15 mouse cellular contexts compared by ENCODE assay signal in genomic region chr1:52079724-52080367, GRCm38 (mm10). TPM values are rescaled to one million over a fixed set of nuclear protein-coding genes. Genes with fewer than 3 reads are reported as not detected.
DNase-seq lines count a peak whose midpoint lies in the region; ATAC-seq lines count a peak whose summit lies in the region.
"Had no signal": no experiment of that assay in that cellular context is flagged by ENCODE, and none has a peak within 500 bp of the region (broad histone marks: within the 10 kb centered on the region; RNA-seq: fewer than 3 reads in every experiment).

No protein-coding gene starts in this region.

- H3K4me1 ChIP-seq in forebrain, embryonic 14.5 days (ENCODE audit: control insufficient read depth, insufficient read depth, low read length), result peaks cover 15% of the 10 kb centered on the region
- peaks cover 8% of the 10 kb centered on the region for H3K4me1 ChIP-seq in limb, embryonic 12.5 days (replicated peaks)
- H3K4me1 ChIP-seq in intestine, embryonic 15.5 days (replicated peaks), result no peaks in the 10 kb centered on the region

- H3K9me3 ChIP-seq in forebrain, embryonic 14.5 days (replicated peaks; ENCODE audit: control insufficient read depth, low read length), result no peaks in the 10 kb centered on the region
- H3K9me3 ChIP-seq in limb, embryonic 12.5 days, result no peaks in the 10 kb centered on the region
- H3K9me3 ChIP-seq in intestine, embryonic 15.5 days, result no peaks in the 10 kb centered on the region
- H3K9me3 ChIP-seq: G1E had no signal

- DNase-seq in thymus, postnatal 4 days, result peak; percentile 20
- DNase-seq in thymus, adult 18-20 months, result no peak
- DNase-seq in forebrain, embryonic 14.5 days (ENCODE audit: low spot score), result peak; percentile 86
- no peak for DNase-seq in adrenal gland, postnatal 10 days
- DNase-seq in spleen, adult 18-20 months, result no peak
- no peak for DNase-seq in kidney, postnatal 4 days
- DNase-seq: cerebellum, adult 9-11 months; kidney, adult 18-20 months; lung, embryonic 14.5 days; right cerebral cortex, postnatal 4 days had no signal

- H3K36me3 ChIP-seq in forebrain, embryonic 14.5 days (ENCODE audit: control insufficient read depth, insufficient read depth, low read length), result no peaks in the 10 kb centered on the region
- no peaks in the 10 kb centered on the region for H3K36me3 ChIP-seq in limb, embryonic 12.5 days
- H3K36me3 ChIP-seq in intestine, embryonic 15.5 days, result no peaks in the 10 kb centered on the region
- H3K36me3 ChIP-seq: G1E; heart, embryonic 13.5 days had no signal

- peak overlapping the region; percentile 28 for H3K4me2 ChIP-seq in forebrain, embryonic 14.5 days (ENCODE audit: low read length)
- peak overlapping the region; percentile 13; the same call in 1 of the 2 replicates for H3K4me2 ChIP-seq in limb, embryonic 12.5 days
- H3K4me2 ChIP-seq in intestine, embryonic 15.5 days (replicated peaks), result no peak overlapping the region
- H3K4me2 ChIP-seq: heart, embryonic 13.5 days; lung, embryonic 14.5 days had no signal

- H3K9ac ChIP-seq in forebrain, embryonic 14.5 days (ENCODE audit: low read length), result no peak overlapping the region
- no peak overlapping the region for H3K9ac ChIP-seq in limb, embryonic 12.5 days (replicated peaks)
- no peak overlapping the region for H3K9ac ChIP-seq in intestine, embryonic 15.5 days
- H3K9ac ChIP-seq: heart, embryonic 13.5 days; lung, embryonic 14.5 days had no signal

- WGBS in forebrain, embryonic 14.5 days, result 1% methylated on average over 10 of the region's 10 CpGs
- WGBS in limb, embryonic 12.5 days, result 2% methylated on average over 10 of the region's 10 CpGs
- WGBS in intestine, embryonic 15.5 days, result 33% methylated on average over 10 of the region's 10 CpGs

- ATAC-seq in forebrain, embryonic 14.5 days, result peak; percentile 93
- no peak for ATAC-seq in limb, embryonic 12.5 days (ENCODE audit: insufficient number of reproducible peaks, insufficient read depth, low FRiP score, low TSS enrichment, low read depth)
- ATAC-seq in intestine, embryonic 15.5 days, result no peak

- H3K4me3 ChIP-seq in forebrain, embryonic 14.5 days (ENCODE audit: low read depth, low read length), result no peak overlapping the region
- no peak overlapping the region for H3K4me3 ChIP-seq in limb, embryonic 12.5 days (replicated peaks)
- no peak overlapping the region for H3K4me3 ChIP-seq in intestine, embryonic 15.5 days (replicated peaks)
- H3K4me3 ChIP-seq: heart, embryonic 13.5 days; myocyte had no signal

- H3K27ac ChIP-seq in forebrain, embryonic 14.5 days (ENCODE audit: low read depth, low read length), result peak overlapping the region; percentile 58; the same call in 1 of the 2 replicates
- no peak overlapping the region for H3K27ac ChIP-seq in limb, embryonic 12.5 days
- H3K27ac ChIP-seq in intestine, embryonic 15.5 days, result no peak overlapping the region
- H3K27ac ChIP-seq: heart, embryonic 13.5 days had no signal

- no peaks in the 10 kb centered on the region for H3K27me3 ChIP-seq in forebrain, embryonic 14.5 days (replicated peaks; ENCODE audit: control insufficient read depth, insufficient read depth, low read length)
- H3K27me3 ChIP-seq in limb, embryonic 12.5 days, result no peaks in the 10 kb centered on the region
- H3K27me3 ChIP-seq in intestine, embryonic 15.5 days (replicated peaks), result no peaks in the 10 kb centered on the region
- H3K27me3 ChIP-seq: heart, embryonic 13.5 days had no signal

RNA-seq across cellular contexts. Expression of gene Stat1, which starts 39.4 kb away (rescaled TPM):
- polyA plus RNA-seq in forebrain, embryonic 14.5 days (2014; fragmentation: Nextera tagmentation; extraction: Ambion mirVana), result 12.9 and 13.1 TPM in 2 replicates
- polyA plus RNA-seq in limb, embryonic 12.5 days (2016; fragmentation: Nextera tagmentation; extraction: Ambion mirVana), result 15.9 and 16.2 TPM in 2 replicates
- 28.3 and 29.2 TPM in 2 replicates for polyA plus RNA-seq in intestine, embryonic 15.5 days (2015; fragmentation: Nextera tagmentation; extraction: Ambion mirVana)
- total RNA-seq in adrenal gland, postnatal 10 days (2021), result 10 to 100 TPM; 42.6 to 52.4 TPM

Comparison
In these comparisons a context has a peak if more than half of its experiments do, and no peak if none do; other contexts are left out.
1. DNase-seq: peak in thymus, postnatal 4 days (single experiment) and forebrain, embryonic 14.5 days (single experiment); none in thymus, adult 18-20 months (0 of 2), adrenal gland, postnatal 10 days (single experiment), spleen, adult 18-20 months (0 of 2) and kidney, postnatal 4 days (0 of 2).